Mouse (Mus musculus): Measurements from ENCODE around the gene Mdfi. TPM values are rescaled to one million over a fixed set of nuclear protein-coding genes. Genes with fewer than 3 reads are reported as not detected.

Mdfi gene
- polyA plus RNA-seq, 1 experiment from 2014 or later: 2.7 TPM

GRCm38 (mm10) chr17:47872311-47873011, 38.0 kb upstream of the Mdfi start:
- Histone ChIP-seq H3K9me3 (ENCODE audit: control insufficient read depth, low read length) (no peaks in the 10 kb centered on the region), H3K4me2 (ENCODE audit: low read length) (peak overlapping the region; percentile 27; the same call in 1 of the 2 replicates), H3K27ac (ENCODE audit: low read depth, low read length) (peak overlapping the region; percentile 62), H3K27me3 (replicated peaks; ENCODE audit: control insufficient read depth, insufficient read depth, low read length) (peaks cover 2% of the 10 kb centered on the region; the same call in 1 of the 2 replicates), H3K36me3 (ENCODE audit: control insufficient read depth, insufficient read depth, low read length) (peaks cover 17% of the 10 kb centered on the region), H3K4me3 (ENCODE audit: low read length) (no peak overlapping the region), H3K4me1 (ENCODE audit: control insufficient read depth, insufficient read depth, low read depth, low read length) (peaks cover 18% of the 10 kb centered on the region), H3K9ac (ENCODE audit: low read depth, low read length) (peak overlapping the region; percentile 42; the same call in 1 of the 2 replicates)
- peak; percentile 30 for ATAC-seq
- WGBS: 28% methylated on average over 31 of the region's 31 CpGs

GRCm38 (mm10) chr17:47869874-47870273, 35.4 kb upstream of the Mdfi start:
- Histone ChIP-seq H3K9ac (ENCODE audit: low read depth, low read length) (no peak overlapping the region), H3K9me3 (ENCODE audit: control insufficient read depth, low read length) (no peaks in the 10 kb centered on the region), H3K4me3 (ENCODE audit: low read length) (no peak overlapping the region), H3K4me2 (ENCODE audit: low read length) (no peak overlapping the region), H3K27me3 (replicated peaks; ENCODE audit: control insufficient read depth, insufficient read depth, low read length) (peaks cover 2% of the 10 kb centered on the region; the same call in 1 of the 2 replicates), H3K36me3 (ENCODE audit: control insufficient read depth, insufficient read depth, low read length) (peaks cover 14% of the 10 kb centered on the region), H3K27ac (ENCODE audit: low read depth, low read length) (no peak overlapping the region), H3K4me1 (ENCODE audit: control insufficient read depth, insufficient read depth, low read depth, low read length) (peaks cover 15% of the 10 kb centered on the region)
- WGBS: 95% methylated on average over 10 of the region's 10 CpGs
- no peak for ATAC-seq

GRCm38 (mm10) chr17:47866037-47866436, 31.5 kb upstream of the Mdfi start:
- peaks cover 12% of the 10 kb centered on the region for H3K36me3 ChIP-seq (ENCODE audit: control insufficient read depth, insufficient read depth, low read length)
- H3K4me3 ChIP-seq (ENCODE audit: low read length): no peak overlapping the region
- peaks cover 2% of the 10 kb centered on the region; the same call in 1 of the 2 replicates for H3K4me1 ChIP-seq (ENCODE audit: control insufficient read depth, insufficient read depth, low read depth, low read length)
- no peak overlapping the region for H3K9ac ChIP-seq (ENCODE audit: low read depth, low read length)
- H3K27ac ChIP-seq (ENCODE audit: low read depth, low read length): no peak overlapping the region
- no peak overlapping the region for H3K4me2 ChIP-seq (ENCODE audit: low read length)
- WGBS: 62% methylated on average over 10 of the region's 10 CpGs
- no peaks in the 10 kb centered on the region for H3K9me3 ChIP-seq (ENCODE audit: control insufficient read depth, low read length)
- no peaks in the 10 kb centered on the region for H3K27me3 ChIP-seq (replicated peaks; ENCODE audit: control insufficient read depth, insufficient read depth, low read length)
- no peak for ATAC-seq

GRCm38 (mm10) chr17:47864496-47864895, 30.0 kb upstream of the Mdfi start:
- no peaks in the 10 kb centered on the region for H3K27me3 ChIP-seq (replicated peaks; ENCODE audit: control insufficient read depth, insufficient read depth, low read length)
- H3K4me2 ChIP-seq (ENCODE audit: low read length): peak overlapping the region; percentile 53
- H3K36me3 ChIP-seq (ENCODE audit: control insufficient read depth, insufficient read depth, low read length): peaks cover 6% of the 10 kb centered on the region; the same call in 1 of the 2 replicates
- no peak overlapping the region for H3K27ac ChIP-seq (ENCODE audit: low read depth, low read length)
- peak; percentile 74 for ATAC-seq
- 3% methylated on average over 17 of the region's 17 CpGs for WGBS
- H3K9ac ChIP-seq (ENCODE audit: low read depth, low read length): peak overlapping the region; percentile 41
- H3K4me3 ChIP-seq (ENCODE audit: low read length): peak overlapping the region; percentile 17; the same call in 1 of the 2 replicates
- peaks cover 2% of the 10 kb centered on the region; the same call in 1 of the 2 replicates for H3K4me1 ChIP-seq (ENCODE audit: control insufficient read depth, insufficient read depth, low read depth, low read length)
- no peaks in the 10 kb centered on the region for H3K9me3 ChIP-seq (ENCODE audit: control insufficient read depth, low read length)

GRCm38 (mm10) chr17:47863437-47863836, 28.9 kb upstream of the Mdfi start:
- peaks cover under 1% of the 10 kb centered on the region; the same call in 1 of the 2 replicates for H3K36me3 ChIP-seq (ENCODE audit: control insufficient read depth, insufficient read depth, low read length)
- H3K4me2 ChIP-seq (ENCODE audit: low read length): no peak overlapping the region
- 25% methylated on average over 11 of the region's 11 CpGs for WGBS
- no peak overlapping the region for H3K27ac ChIP-seq (ENCODE audit: low read depth, low read length)
- no peaks in the 10 kb centered on the region for H3K27me3 ChIP-seq (replicated peaks; ENCODE audit: control insufficient read depth, insufficient read depth, low read length)
- no peak for ATAC-seq
- H3K9me3 ChIP-seq (ENCODE audit: control insufficient read depth, low read length): no peaks in the 10 kb centered on the region
- peaks cover 2% of the 10 kb centered on the region; the same call in 1 of the 2 replicates for H3K4me1 ChIP-seq (ENCODE audit: control insufficient read depth, insufficient read depth, low read depth, low read length)
- H3K9ac ChIP-seq (ENCODE audit: low read depth, low read length): no peak overlapping the region
- no peak overlapping the region for H3K4me3 ChIP-seq (ENCODE audit: low read length)

GRCm38 (mm10) chr17:47863023-47863422, 28.5 kb upstream of the Mdfi start:
- Histone ChIP-seq H3K36me3 (ENCODE audit: control insufficient read depth, insufficient read depth, low read length) (no peaks in the 10 kb centered on the region), H3K9me3 (ENCODE audit: control insufficient read depth, low read length) (no peaks in the 10 kb centered on the region), H3K4me2 (ENCODE audit: low read length) (no peak overlapping the region), H3K27me3 (replicated peaks; ENCODE audit: control insufficient read depth, insufficient read depth, low read length) (no peaks in the 10 kb centered on the region), H3K4me3 (ENCODE audit: low read length) (no peak overlapping the region), H3K27ac (ENCODE audit: low read depth, low read length) (no peak overlapping the region), H3K4me1 (ENCODE audit: control insufficient read depth, insufficient read depth, low read depth, low read length) (peaks cover 2% of the 10 kb centered on the region; the same call in 1 of the 2 replicates), H3K9ac (ENCODE audit: low read depth, low read length) (no peak overlapping the region)
- WGBS: 56% methylated on average over 4 of the region's 4 CpGs
- ATAC-seq: no peak

GRCm38 (mm10) chr17:47855544-47855943, 21.1 kb upstream of the Mdfi start:
- H3K4me2 ChIP-seq (ENCODE audit: low read length): no peak overlapping the region
- no peaks in the 10 kb centered on the region; the same call in 1 of the 2 replicates for H3K4me1 ChIP-seq (ENCODE audit: control insufficient read depth, insufficient read depth, low read depth, low read length)
- H3K9me3 ChIP-seq (ENCODE audit: control insufficient read depth, low read length): no peaks in the 10 kb centered on the region
- H3K9ac ChIP-seq (ENCODE audit: low read depth, low read length): no peak overlapping the region
- no peak for ATAC-seq
- peaks cover 2% of the 10 kb centered on the region; the same call in 1 of the 2 replicates for H3K27me3 ChIP-seq (replicated peaks; ENCODE audit: control insufficient read depth, insufficient read depth, low read length)
- no peak overlapping the region for H3K27ac ChIP-seq (ENCODE audit: low read depth, low read length)
- no peaks in the 10 kb centered on the region for H3K36me3 ChIP-seq (ENCODE audit: control insufficient read depth, insufficient read depth, low read length)
- no peak overlapping the region for H3K4me3 ChIP-seq (ENCODE audit: low read length)
- WGBS: 79% methylated on average over 4 of the region's 4 CpGs

- Histone ChIP-seq H3K4me2 (ENCODE audit: low read length) (no peak overlapping the region), H3K4me1 (ENCODE audit: control insufficient read depth, insufficient read depth, low read depth, low read length) (no peaks in the 10 kb centered on the region; the same call in 1 of the 2 replicates), H3K27me3 (replicated peaks; ENCODE audit: control insufficient read depth, insufficient read depth, low read length) (peaks cover 2% of the 10 kb centered on the region; the same call in 1 of the 2 replicates), H3K27ac (ENCODE audit: low read depth, low read length) (no peak overlapping the region), H3K36me3 (ENCODE audit: control insufficient read depth, insufficient read depth, low read length) (no peaks in the 10 kb centered on the region), H3K9ac (ENCODE audit: low read depth, low read length) (no peak overlapping the region), H3K4me3 (ENCODE audit: low read length) (no peak overlapping the region), H3K9me3 (ENCODE audit: control insufficient read depth, low read length) (no peaks in the 10 kb centered on the region)
- no peak for ATAC-seq
- 66% methylated on average over 8 of the region's 8 CpGs for WGBS
Observed at GRCm38 (mm10) chr17:47854908-47855307, 20.4 kb upstream of the Mdfi start.

- WGBS: 87% methylated on average over 4 of the region's 4 CpGs
- no peaks in the 10 kb centered on the region for H3K36me3 ChIP-seq (ENCODE audit: control insufficient read depth, insufficient read depth, low read length)
- H3K4me3 ChIP-seq (ENCODE audit: low read length): no peak overlapping the region
- H3K4me1 ChIP-seq (ENCODE audit: control insufficient read depth, insufficient read depth, low read depth, low read length): no peaks in the 10 kb centered on the region; the same call in 1 of the 2 replicates
- no peak for ATAC-seq
- H3K9ac ChIP-seq (ENCODE audit: low read depth, low read length): no peak overlapping the region
- no peaks in the 10 kb centered on the region for H3K9me3 ChIP-seq (ENCODE audit: control insufficient read depth, low read length)
- H3K27ac ChIP-seq (ENCODE audit: low read depth, low read length): no peak overlapping the region
- H3K27me3 ChIP-seq (replicated peaks; ENCODE audit: control insufficient read depth, insufficient read depth, low read length): peaks cover 2% of the 10 kb centered on the region; the same call in 1 of the 2 replicates
- H3K4me2 ChIP-seq (ENCODE audit: low read length): no peak overlapping the region
Observed at GRCm38 (mm10) chr17:47853760-47854159, 19.3 kb upstream of the Mdfi start.

Measured in hindbrain, embryonic 16.5 days (tissue).